Comparison of ENCODE assay signal across 8 mouse cellular contexts in the genomic region with DNA sequence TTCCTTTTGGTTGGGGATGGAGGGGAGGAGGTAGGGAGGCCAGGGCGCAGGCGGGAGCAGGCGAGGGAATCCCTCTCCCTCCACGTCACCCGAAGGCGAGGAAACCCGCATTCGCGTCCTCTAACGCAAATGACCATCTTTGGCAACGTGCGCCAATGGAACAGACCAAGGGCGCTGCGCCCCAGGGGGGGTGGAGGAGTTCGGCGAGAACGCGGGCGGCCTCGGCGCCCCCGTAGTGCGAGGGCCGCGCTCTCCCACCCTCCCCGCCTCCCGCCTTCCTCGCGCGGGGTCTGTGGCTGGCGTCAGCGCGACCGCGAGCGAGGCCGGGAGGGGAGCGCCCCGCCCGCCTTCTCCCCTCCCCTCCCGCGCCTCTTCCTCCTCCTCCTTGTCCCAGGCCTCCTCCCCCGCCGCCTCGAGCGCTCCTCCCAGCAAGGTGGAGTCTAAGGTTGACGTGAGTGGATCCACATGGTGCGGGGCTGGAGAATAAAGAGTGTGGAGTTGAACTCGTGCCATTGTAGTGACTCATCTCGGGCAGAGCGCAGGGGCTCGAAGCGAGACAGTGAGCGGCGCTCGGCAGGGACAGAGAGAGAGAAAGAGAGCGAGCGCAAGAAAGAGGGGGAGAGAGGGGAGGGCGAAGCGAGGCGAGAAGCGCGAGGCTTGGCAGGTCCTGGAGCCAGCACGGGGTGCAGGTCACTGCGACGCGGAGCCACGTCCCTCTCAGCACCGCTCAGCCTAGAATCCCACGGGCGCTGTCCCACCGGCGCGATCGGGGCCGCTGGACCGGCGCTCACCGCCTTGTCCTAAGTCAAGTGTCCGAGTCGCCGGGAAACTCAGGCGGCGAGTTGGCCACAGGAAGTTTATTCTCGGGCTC. TPM values are rescaled to one million over a fixed set of nuclear protein-coding genes. Genes with fewer than 3 reads are reported as not detected.
DNase-seq lines count a peak whose midpoint lies in the region; ATAC-seq lines count a peak whose summit lies in the region.

A gene (plus strand): TSS at position 466 of the 871 bp plus-strand sequence.

- intact Hi-C loops in left cerebral cortex, postnatal 10 days (cut with DNase I) = loop anchor here (5.0 to 10.0 kb wide), 5 partner anchors 211 to 573 kb away; a partner anchor contains a TSS

- H3K36me3 ChIP-seq in intestine, embryonic 14.5 days (ENCODE audit: control insufficient read depth, insufficient read depth, low read length) = peaks cover 4% of the 10 kb centered on the region; the same call in 1 of the 2 replicates

- DNase-seq in adrenal gland, adult (ENCODE audit: inconsistent age in 2 of 2, low spot score in 1 of 2) = peak; percentile 99 to 100
- DNase-seq in embryo, embryonic 10 days (ENCODE audit: low spot score) = peak; percentile 90
- DNase-seq in gastrocnemius, postnatal 25 days = peak; percentile 98
- DNase-seq in intestine, embryonic 14.5 days (ENCODE audit: low spot score) = peak; percentile 96
- peak; percentile 93 to 97 for DNase-seq in left cerebral cortex, postnatal 10 days (ENCODE audit: extremely low spot score in 1 of 2, low spot score in 2 of 2)
- peak; percentile 90 for DNase-seq in right cerebral cortex, postnatal 14 days
- peak; percentile 90 for DNase-seq in urinary bladder, postnatal 25 days (ENCODE audit: low spot score)

- H3K9me3 ChIP-seq in intestine, embryonic 14.5 days (ENCODE audit: control insufficient read depth, low read length) = no peaks in the 10 kb centered on the region

- H3K27me3 ChIP-seq in intestine, embryonic 14.5 days (replicated peaks; ENCODE audit: control insufficient read depth, insufficient read depth, low read length) = no peaks in the 10 kb centered on the region

- peaks cover 23% of the 10 kb centered on the region; the same call in 1 of the 2 replicates for H3K4me1 ChIP-seq in intestine, embryonic 14.5 days (replicated peaks; ENCODE audit: control insufficient read depth, insufficient read depth, low read length)

- peak within 1 kb of the TSS; percentile 96 for H3K9ac ChIP-seq in intestine, embryonic 14.5 days (ENCODE audit: low read length)

- peak within 1 kb of the TSS; percentile 87 for H3K4me2 ChIP-seq in intestine, embryonic 14.5 days (ENCODE audit: low read length)

- ATAC-seq in intestine, embryonic 14.5 days (replicated peaks; ENCODE audit: low FRiP score, low TSS enrichment, low read depth) = peak; percentile 86
- peak; percentile 70 for ATAC-seq in megakaryocyte progenitor cell, adult 5-6 weeks (replicated peaks; ENCODE audit: poor library complexity)

- under 1% methylated on average over 81 of the region's 85 CpGs for WGBS in intestine, embryonic 14.5 days

- peak within 1 kb of the TSS; percentile 86 for H3K4me3 ChIP-seq in intestine, embryonic 14.5 days (ENCODE audit: low read depth, low read length)

- peak within 1 kb of the TSS; percentile 99 for H3K27ac ChIP-seq in intestine, embryonic 14.5 days (ENCODE audit: low read depth)

RNA-seq across cellular contexts. Expression of the gene that starts here (rescaled TPM):
- total RNA-seq in gastrocnemius, postnatal 25 days (2021) = 10 to 100 TPM in 1 of 2 experiments, 1 to 10 TPM in 1; 9.9 to 12.4 TPM
- 10.1 and 10.2 TPM in 2 replicates for polyA plus RNA-seq in intestine, embryonic 14.5 days (2014; fragmentation: Nextera tagmentation; extraction: Ambion mirVana)
- 10 to 100 TPM; 27.5 to 31.3 TPM for total RNA-seq in left cerebral cortex, postnatal 10 days (2021)
- total RNA-seq in megakaryocyte progenitor cell, adult 5-6 weeks (2015) = 20.8 and 25.2 TPM in 2 replicates
- total RNA-seq in megakaryocyte progenitor cell, adult 5-6 weeks (2017) = 11.7 and 12.1 TPM in 2 replicates

Comparison
In these comparisons a context has a peak if more than half of its experiments do, and no peak if none do; other contexts are left out.
1. Peak in every context shown above with its lines: DNase-seq, ATAC-seq, H3K4me3 ChIP-seq and H3K27ac ChIP-seq.